Mouse (Mus musculus) CH12.LX (cell line): ENCODE measurements around the gene Prim2. TPM values are rescaled to one million over a fixed set of nuclear protein-coding genes. Genes with fewer than 3 reads are reported as not detected.
"Not testable (repeated sequence)": the region's sequence is repeated elsewhere in the genome, so short reads cannot be mapped to it uniquely, and the experiment has no call there.

ENCODE experiments used
- DNase-seq: peaks from one replicate; pipeline ENCODE4 v3.0.0-alpha.2; 2013; ENCODE audit errors: extremely low read depth
- H3K27ac ChIP-seq: 2 replicates; pipeline ENCODE4 v1.5.1; 2012; ENCODE audit warnings: low read depth, mild to moderate bottlenecking, control low read depth, moderate library complexity; ENCODE audit not compliant: insufficient read depth
- H3K27me3 ChIP-seq: replicated peaks from 2 replicates; pipeline ENCODE3; 2012; ENCODE audit warnings: inconsistent platforms
- H3K36me3 ChIP-seq, 2 experiments: replicated peaks in 1 of 2; 2 replicates each; pipeline versions ENCODE3 to v1.6.1; 2012; ENCODE audit warnings: inconsistent platforms in 1 of 2, low read length in 1 of 2, mild to moderate bottlenecking in 1 of 2, mixed read lengths in 1 of 2, moderate library complexity in 1 of 2; ENCODE audit not compliant: control insufficient read depth in 1 of 2, insufficient read depth in 1 of 2
- H3K4me1 ChIP-seq, 2 experiments: 2 replicates each; pipeline ENCODE4 v1.6.1; 2012; ENCODE audit warnings: inconsistent platforms in 1 of 2, moderate library complexity in 1 of 2; ENCODE audit not compliant: insufficient read depth in 2 of 2, control insufficient read depth in 1 of 2
- H3K4me2 ChIP-seq: 2 replicates; pipeline ENCODE4 v1.6.1; 2012; ENCODE audit warnings: low read depth, mild to moderate bottlenecking, control low read depth; ENCODE audit not compliant: poor library complexity, insufficient read depth, severe bottlenecking
- H3K4me3 ChIP-seq, 3 experiments: fragments of 150-350 bp in 1 of 3; sonication (generic) in 1 of 3; replicated peaks in 1 of 3; 2 replicates each; pipeline versions ENCODE3 to v1.5.1; 2011 to 2012; ENCODE audit warnings: low read depth in 2 of 3, low read length in 2 of 3, mild to moderate bottlenecking in 2 of 3, moderate library complexity in 2 of 3, control low read depth in 1 of 3, improper control_type of control experiment in 1 of 3, inconsistent platforms in 1 of 3, mixed read lengths in 1 of 3; ENCODE audit not compliant: poor library complexity in 1 of 3
- H3K79me2 ChIP-seq: replicated peaks from 2 replicates; pipeline ENCODE4 v1.6.1; 2012; ENCODE audit warnings: mild to moderate bottlenecking, moderate library complexity; ENCODE audit not compliant: control insufficient read depth, poor library complexity, insufficient read depth, severe bottlenecking; ENCODE audit errors: extremely low read depth
- H3K9ac ChIP-seq: 2 replicates; pipeline ENCODE4 v1.6.1; 2012; ENCODE audit warnings: low read depth, mild to moderate bottlenecking, control low read depth, moderate library complexity; ENCODE audit not compliant: insufficient read depth
- H3K9me3 ChIP-seq: replicated peaks from 2 replicates; pipeline ENCODE3; 2012; ENCODE audit warnings: low read length, inconsistent platforms, mixed read lengths
- CTCF ChIP-seq, 2 experiments: IDR thresholded peaks in 1 of 2; conservative IDR thresholded peaks in 1 of 2; 2 replicates each; pipeline ENCODE4 v1.5.1; 2011 to 2012; ENCODE audit warnings: low read depth in 2 of 2, low read length in 2 of 2, improper control_type of control experiment in 1 of 2, inconsistent platforms in 1 of 2, mild to moderate bottlenecking in 1 of 2, moderate library complexity in 1 of 2
- ETS1 ChIP-seq: conservative IDR thresholded peaks from 2 replicates; pipeline ENCODE4 v1.6.1; 2012; ENCODE audit warnings: low read depth, mild to moderate bottlenecking, inconsistent platforms, low read length, improper control_type of control experiment, moderate library complexity
- KAT2A ChIP-seq: IDR thresholded peaks from 2 replicates; pipeline ENCODE4 v1.6.1; 2012; ENCODE audit warnings: low read length, improper control_type of control experiment, inconsistent platforms; ENCODE audit not compliant: insufficient replicate concordance
- MAZ ChIP-seq: IDR thresholded peaks from 2 replicates; pipeline ENCODE4 v1.6.1; 2012; ENCODE audit warnings: low read depth, mild to moderate bottlenecking, inconsistent platforms, low read length, improper control_type of control experiment, moderate library complexity
- MXI1 ChIP-seq: IDR thresholded peaks from 2 replicates; pipeline ENCODE4 v1.6.1; 2011; ENCODE audit warnings: mild to moderate bottlenecking, low read depth, low read length, improper control_type of control experiment
- NELFE ChIP-seq: IDR thresholded peaks from 2 replicates; pipeline ENCODE4 v1.6.1; 2011; ENCODE audit warnings: low read depth, low read length, improper control_type of control experiment
- POLR2AphosphoS2 ChIP-seq: IDR thresholded peaks from 2 replicates; pipeline ENCODE4 v1.6.1; 2011; ENCODE audit warnings: low read depth, low read length, improper control_type of control experiment
- TBP ChIP-seq: conservative IDR thresholded peaks from 2 replicates; pipeline ENCODE4 v1.6.1; 2011; ENCODE audit warnings: low read depth, low read length, improper control_type of control experiment
- UBTF ChIP-seq: IDR thresholded peaks from 2 replicates; pipeline ENCODE4 v1.6.1; 2012; ENCODE audit warnings: low read depth, mild to moderate bottlenecking, inconsistent platforms, low read length, improper control_type of control experiment, moderate library complexity
- ZKSCAN1 ChIP-seq: IDR thresholded peaks from 2 replicates; pipeline ENCODE4 v1.6.1; 2012; ENCODE audit warnings: low read depth, inconsistent platforms, low read length, improper control_type of control experiment, borderline replicate concordance
- ZMIZ1 ChIP-seq: IDR thresholded peaks from 2 replicates; pipeline ENCODE4 v1.6.1; 2012; ENCODE audit warnings: low read depth, mild to moderate bottlenecking, inconsistent platforms, low read length, improper control_type of control experiment
- dilution Hi-C: fragments of 300-500 bp; cut with MboI; formaldehyde crosslinking; loops from 2 replicates; pipeline ENCODE4 v1.14.3; 2020; ENCODE audit warnings: low sequenced_read_pairs; ENCODE audit not compliant: extremely low pct_unique_long_range_greater_than_20kb, extremely low pct_ligation_motif_present
- in situ Hi-C: fragments of 300-500 bp; cut with MboI; formaldehyde crosslinking; loops from 3 replicates; pipeline ENCODE4 v1.14.3; 2019; ENCODE audit warnings: low sequenced_read_pairs, low pct_ligation_motif_present, low pct_unique_long_range_greater_than_20kb, mixed read lengths
- polyA plus RNA-seq: library from polyadenylated mRNA; unstranded; fragments of >175 nt; gene quantifications from 2 replicates; pipeline ENCODE4 v1.2.1, GENCODE M21; 2012; ENCODE audit warnings: low read depth; ENCODE audit not compliant: insufficient read length
- total RNA-seq, 2 experiments: library from RNA; depleted of rRNA; stranded (reverse); fragments of 300-350 nt in 1 of 2; fragments of >200 nt in 1 of 2; gene quantifications; 2 replicates each; pipeline ENCODE4 v1.2.3; 2012 to 2014

The Prim2 gene
- total and polyA plus RNA-seq, 3 experiments = 41.3 to 72.6 (median 51.7) TPM

GRCm38 (mm10) chr1:33637827-33638226 is 31.8 kb downstream of the Prim2 start:
- no peak overlapping the region for H3K4me3 ChIP-seq

GRCm38 (mm10) chr1:33636421-33637195 is 33.0 kb downstream of the Prim2 start:
- Histone ChIP-seq H3K9me3 (no peaks in the 10 kb centered on the region), H3K4me1 (no peaks in the 10 kb centered on the region), H3K9ac (no peak overlapping the region), H3K79me2 (no peaks in the 10 kb centered on the region), H3K27me3 (no peaks in the 10 kb centered on the region), H3K4me3 (no peak overlapping the region), H3K27ac (no peak overlapping the region), H3K36me3 (peaks cover 51 to 81% of the 10 kb centered on the region in 2 experiments), H3K4me2 (no peak overlapping the region)
- DNase-seq = no peak
- dilution Hi-C loops (no loop called here), in situ Hi-C loops (no loop called here)
- no peak for TF ChIP-seq MXI1
- no peak for TF ChIP-seq POLR2AphosphoS2

More at GRCm38 (mm10) chr1:33637827-33638226, 31.8 kb downstream of the Prim2 start:
- Histone ChIP-seq H3K4me2 (no peak overlapping the region), H3K27me3 (no peaks in the 10 kb centered on the region), H3K27ac (no peak overlapping the region), H3K36me3 (peaks cover 49 to 81% of the 10 kb centered on the region in 2 experiments), H3K4me1 (no peaks in the 10 kb centered on the region), H3K9ac (no peak overlapping the region), H3K79me2 (no peaks in the 10 kb centered on the region), H3K9me3 (no peaks in the 10 kb centered on the region)
- TF ChIP-seq ZMIZ1 = no peak
- no peak for TF ChIP-seq ZKSCAN1
- no peak for TF ChIP-seq ETS1
- TF ChIP-seq UBTF = no peak
- TF ChIP-seq KAT2A = no peak
- TF ChIP-seq TBP = no peak
- TF ChIP-seq NELFE = no peak
- no peak for TF ChIP-seq CTCF (conservative IDR thresholded peaks at IDR 0.05 in 1 of 2, IDR thresholded peaks at IDR 0.05 in 1 of 2; ENCODE audit: low read depth in 2 of 2, low read length in 2 of 2)
- no peak for TF ChIP-seq MAZ
- no peak for DNase-seq
- in situ Hi-C loops (no loop called here), dilution Hi-C loops (no loop called here)

GRCm38 (mm10) chr1:33631002-33631618 is 38.5 kb downstream of the Prim2 start:
- H3K9me3 ChIP-seq, H3K27me3 ChIP-seq, H3K4me3 ChIP-seq, H3K4me1 ChIP-seq, dilution Hi-C loops, H3K9ac ChIP-seq, DNase-seq, in situ Hi-C loops, H3K4me2 ChIP-seq, H3K27ac ChIP-seq, H3K79me2 ChIP-seq: not testable (repeated sequence)
- H3K36me3 ChIP-seq = peaks cover 54 to 86% of the 10 kb centered on the region in 2 experiments
